In the genomic region with DNA sequence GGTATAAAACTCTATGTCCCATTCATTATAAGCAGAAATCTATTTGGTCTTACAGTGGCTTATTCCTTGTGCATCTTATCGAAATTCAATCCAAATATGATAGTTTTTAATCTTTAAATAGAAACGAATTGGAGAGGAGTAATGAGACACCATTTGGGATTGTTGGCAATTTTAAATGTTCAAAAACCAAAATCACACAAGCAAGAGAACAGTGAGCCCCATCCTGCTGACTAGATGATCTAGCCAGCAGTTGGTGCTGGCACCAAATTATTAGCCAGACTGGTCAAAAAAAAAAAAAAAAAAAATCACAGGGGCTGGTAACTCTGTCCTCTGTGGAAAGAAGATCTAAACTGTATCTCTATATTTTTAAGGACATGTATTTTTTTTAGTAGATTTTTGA, we compare ENCODE assay signal across 18 mouse cellular contexts.
"Had no signal": no experiment of that assay in that cellular context is flagged by ENCODE, and none has a peak within 500 bp of the region (broad histone marks: within the 10 kb centered on the region; RNA-seq: fewer than 3 reads in every experiment).

No protein-coding gene starts in this region.

- H3K36me3 ChIP-seq: limb, embryonic 12.5 days; liver, embryonic 13.5 days; lung, embryonic 15.5 days; midbrain, embryonic 12.5 days; neural tube, embryonic 13.5 days had no signal

- H3K4me3 ChIP-seq: limb, embryonic 12.5 days; liver, embryonic 13.5 days; lung, embryonic 15.5 days; midbrain, embryonic 12.5 days; neural tube, embryonic 13.5 days had no signal

- H3K27ac ChIP-seq: kidney, postnatal 0 days; limb, embryonic 12.5 days; liver, embryonic 13.5 days; lung, embryonic 15.5 days; midbrain, embryonic 12.5 days; neural tube, embryonic 13.5 days had no signal

- H3K4me2 ChIP-seq: limb, embryonic 12.5 days; liver, embryonic 13.5 days; lung, embryonic 15.5 days; midbrain, embryonic 12.5 days; neural tube, embryonic 13.5 days had no signal

- H3K4me1 ChIP-seq: limb, embryonic 12.5 days; liver, embryonic 13.5 days; lung, embryonic 15.5 days; midbrain, embryonic 12.5 days; neural tube, embryonic 13.5 days had no signal

- ATAC-seq: liver, postnatal 0 days; midbrain, embryonic 16.5 days had no signal

- DNase-seq: kidney, adult 9 months; kidney, postnatal 36 days; layer of hippocampus, postnatal 36 days; liver; liver, embryonic 13.5 days; liver, postnatal 0 days; lung, postnatal 14 days; retina, postnatal 1 day; right cerebral cortex, postnatal 4 days; spleen, adult 18-20 months; thymus, adult 18-20 months; thymus, postnatal 14 days had no signal

- H3K9ac ChIP-seq: limb, embryonic 12.5 days; liver, embryonic 13.5 days; liver, postnatal 0 days; lung, embryonic 15.5 days; midbrain, embryonic 12.5 days; neural tube, embryonic 13.5 days had no signal

- H3K9me3 ChIP-seq: limb, embryonic 12.5 days; liver, embryonic 13.5 days; lung, embryonic 15.5 days; midbrain, embryonic 12.5 days; neural tube, embryonic 13.5 days had no signal

- H3K27me3 ChIP-seq: limb, embryonic 12.5 days; liver, embryonic 13.5 days; lung, embryonic 15.5 days; midbrain, embryonic 12.5 days; neural tube, embryonic 13.5 days had no signal
